Mouse (Mus musculus) 416B (cell line): ENCODE results near the gene Acads.
"Not testable (repeated sequence)": the region's sequence is repeated elsewhere in the genome, so short reads cannot be mapped to it uniquely, and the experiment has no call there.

ENCODE experiments used
- DNase-seq: peaks from one replicate; pipeline ENCODE4 v3.0.0; 2011; ENCODE audit warnings: low read depth

Gene Acads

GRCm38 (mm10) chr5:115124690-115125089, 5.5 kb upstream of the Acads start:
- no peak for DNase-seq

- DNase-seq = no peak
These were observed 1.8 kb upstream of the Acads start for GRCm38 (mm10) chr5:115120978-115121377.

- no peak for DNase-seq
These were observed 1.7 kb downstream of the Acads start for GRCm38 (mm10) chr5:115117467-115117866.

- DNase-seq = no peak
These were observed 2.7 kb downstream of the Acads start for GRCm38 (mm10) chr5:115116426-115116825.

- DNase-seq = no peak
These were observed 4.6 kb downstream of the Acads start for GRCm38 (mm10) chr5:115114501-115114900.

- DNase-seq = no peak
These were observed 5.9 kb downstream of the Acads start for GRCm38 (mm10) chr5:115113244-115113643.

GRCm38 (mm10) chr5:115111156-115111555, 8.0 kb downstream of the Acads start:
- DNase-seq = no peak

- not testable (repeated sequence) for DNase-seq
These were observed 15.9 kb downstream of the Acads start for GRCm38 (mm10) chr5:115103253-115103652.

GRCm38 (mm10) chr5:115102231-115102630, 16.9 kb downstream of the Acads start:
- no peak for DNase-seq

GRCm38 (mm10) chr5:115100473-115100872, 18.7 kb downstream of the Acads start:
- no peak for DNase-seq

- DNase-seq = no peak
These were observed 19.2 kb downstream of the Acads start for GRCm38 (mm10) chr5:115099991-115100390.

GRCm38 (mm10) chr5:115099530-115099929, 19.6 kb downstream of the Acads start:
- DNase-seq = no peak

- DNase-seq = no peak
These were observed 21.0 kb downstream of the Acads start, which contains the start of gene Gm10401 for GRCm38 (mm10) chr5:115098195-115098594. Gene Gm10401 (minus strand): TSS chr5:115098295.

GRCm38 (mm10) chr5:115091776-115092175, 27.4 kb downstream of the Acads start:
- DNase-seq = no peak

- no peak for DNase-seq
These were observed 28.1 kb downstream of the Acads start for GRCm38 (mm10) chr5:115091015-115091414.

- DNase-seq = no peak
These were observed 29.4 kb downstream of the Acads start for GRCm38 (mm10) chr5:115089592-115090268.

GRCm38 (mm10) chr5:115085675-115086074, 33.5 kb downstream of the Acads start:
- DNase-seq = no peak

GRCm38 (mm10) chr5:115083492-115083891, 35.7 kb downstream of the Acads start:
- no peak for DNase-seq

- DNase-seq = no peak
These were observed 37.5 kb downstream of the Acads start for GRCm38 (mm10) chr5:115081636-115082035.

GRCm38 (mm10) chr5:115076144-115076901, 42.8 kb downstream of the Acads start:
- peak; percentile 75 for DNase-seq

- no peak for DNase-seq
These were observed 44.4 kb downstream of the Acads start for GRCm38 (mm10) chr5:115074749-115075148.

GRCm38 (mm10) chr5:115073306-115073705, 45.8 kb downstream of the Acads start:
- not testable (repeated sequence) for DNase-seq

- peak; percentile 87 for DNase-seq
These were observed 47.0 kb downstream of the Acads start for GRCm38 (mm10) chr5:115072143-115072542.
